Mouse (Mus musculus) embryo, embryonic 11.5 days (tissue): ENCODE measurements around the gene Tmem131l.

Experiments used
- DNase-seq: peaks from one replicate; pipeline ENCODE4 v3.0.0-alpha.2; 2012; ENCODE audit warnings: low read depth, low spot score

Tmem131l gene

GRCm38 (mm10) chr3:83865216-83865615, 174.8 kb downstream of the Tmem131l start:
- no peak for DNase-seq

GRCm38 (mm10) chr3:83864064-83864548, 175.9 kb downstream of the Tmem131l start:
- no peak for DNase-seq

GRCm38 (mm10) chr3:83862956-83863355, 177.0 kb downstream of the Tmem131l start:
- DNase-seq: no peak

- no peak for DNase-seq
Observed at GRCm38 (mm10) chr3:83859595-83859994, 180.4 kb downstream of the Tmem131l start.

- no peak for DNase-seq
Observed at GRCm38 (mm10) chr3:83859071-83859470, 180.9 kb downstream of the Tmem131l start.

GRCm38 (mm10) chr3:83857621-83858020, 182.4 kb downstream of the Tmem131l start:
- no peak for DNase-seq

- no peak for DNase-seq
Observed at GRCm38 (mm10) chr3:83855643-83856042, 184.3 kb downstream of the Tmem131l start.

- no peak for DNase-seq
Observed at GRCm38 (mm10) chr3:83849341-83849740, 190.6 kb downstream of the Tmem131l start.
